Mouse (Mus musculus) kidney, postnatal 14 days (tissue): Measurements from ENCODE around the gene Pim2.
"Not testable (repeated sequence)": the region's sequence is repeated elsewhere in the genome, so short reads cannot be mapped to it uniquely, and the experiment has no call there.

Source experiments
- DNase-seq: peaks from one replicate; pipeline ENCODE4 v3.0.0; 2022; ENCODE audit warnings: mixed read lengths

Gene Pim2

GRCm38 (mm10) chrX:7909242-7909641, 31.2 kb downstream of the Pim2 start, which contains the start of gene Gm10490:
Gene Gm10490 (plus strand): TSS chrX:7909542.
- not testable (repeated sequence) for DNase-seq

GRCm38 (mm10) chrX:7910473-7910872, 32.4 kb downstream of the Pim2 start:
- no peak for DNase-seq

GRCm38 (mm10) chrX:7915669-7916068, 37.6 kb downstream of the Pim2 start:
- peak; percentile 23 for DNase-seq

- not testable (repeated sequence) for DNase-seq
These were observed 39.9 kb downstream of the Pim2 start for GRCm38 (mm10) chrX:7917960-7918359.

- no peak for DNase-seq
These were observed 41.7 kb downstream of the Pim2 start, which contains the start of gene Pcsk1n for GRCm38 (mm10) chrX:7919601-7920383. Gene Pcsk1n (plus strand): TSS chrX:7919822.

GRCm38 (mm10) chrX:7922032-7922431, 44.0 kb downstream of the Pim2 start:
- DNase-seq, result no peak

- no peak for DNase-seq
These were observed 48.2 kb downstream of the Pim2 start for GRCm38 (mm10) chrX:7926266-7926665.

- no peak for DNase-seq
These were observed 49.1 kb downstream of the Pim2 start for GRCm38 (mm10) chrX:7927116-7927515.

GRCm38 (mm10) chrX:7928270-7928790, 50.3 kb downstream of the Pim2 start, which contains the start of gene Eras:
Gene Eras (minus strand): TSS chrX:7928607.
- DNase-seq, result no peak
